Mouse (Mus musculus) limb, embryonic 14.5 days (tissue): ENCODE measurements around the gene Hip1r. TPM values are rescaled to one million over a fixed set of nuclear protein-coding genes. Genes with fewer than 3 reads are reported as not detected.
A peak's percentile ranks its signal among the peaks of the same experiment; 100 is the strongest.

Experiments
- ATAC-seq: fragments of 200-750 bp; cut with Nextera tagmentation; 2 replicates; pipeline ENCODE4 v1.8.0; 2017; ENCODE audit warnings: low read depth, moderate number of reproducible peaks, moderate TSS enrichment; ENCODE audit not compliant: low FRiP score
- DNase-seq: peaks from one replicate; pipeline ENCODE4 v3.0.0-alpha.2; 2015; ENCODE audit warnings: low spot score
- H3K27ac ChIP-seq: fragments of 300-500 bp; sonication (generic); replicated peaks from 2 replicates; pipeline ENCODE4 v1.5.1; 2014; ENCODE audit warnings: low read depth, mild to moderate bottlenecking, low read length, moderate library complexity, mixed read lengths
- H3K27me3 ChIP-seq: fragments of 300-500 bp; sonication (generic); 2 replicates; pipeline ENCODE4 v1.6.1; 2014; ENCODE audit warnings: low read length, mixed read lengths; ENCODE audit not compliant: control insufficient read depth, insufficient read depth
- H3K36me3 ChIP-seq: fragments of 300-500 bp; sonication (generic); 2 replicates; pipeline ENCODE4 v1.6.1; 2014; ENCODE audit warnings: mild to moderate bottlenecking, low read length, moderate library complexity, mixed read lengths; ENCODE audit not compliant: control insufficient read depth, insufficient read depth
- H3K4me1 ChIP-seq: fragments of 300-500 bp; sonication (generic); 2 replicates; pipeline ENCODE4 v1.6.1; 2014; ENCODE audit warnings: antibody characterized with exemption, low read length, mixed read lengths; ENCODE audit not compliant: control insufficient read depth, insufficient read depth
- H3K4me2 ChIP-seq: fragments of 300-500 bp; sonication (generic); replicated peaks from 2 replicates; pipeline ENCODE4 v1.6.1; 2014; ENCODE audit warnings: low read depth, mild to moderate bottlenecking, low read length, moderate library complexity; ENCODE audit not compliant: severe bottlenecking
- H3K4me3 ChIP-seq: fragments of 300-500 bp; sonication (generic); replicated peaks from 2 replicates; pipeline ENCODE4 v1.5.1; 2014; ENCODE audit warnings: low read length
- H3K9ac ChIP-seq: fragments of 300-500 bp; sonication (generic); 2 replicates; pipeline ENCODE4 v1.6.1; 2014; ENCODE audit warnings: mild to moderate bottlenecking, low read depth, low read length, moderate library complexity; ENCODE audit not compliant: severe bottlenecking
- H3K9me3 ChIP-seq: fragments of 300-500 bp; sonication (generic); 2 replicates; pipeline ENCODE4 v1.6.1; 2016; ENCODE audit warnings: low read length; ENCODE audit not compliant: control insufficient read depth
- POLR2A ChIP-seq: fragments of 200-500 bp; IDR thresholded peaks from 2 replicates; pipeline ENCODE4 v1.8.0; 2012; ENCODE audit warnings: inconsistent platforms, mild to moderate bottlenecking, moderate library complexity, borderline replicate concordance; ENCODE audit not compliant: insufficient read depth, insufficient read length; ENCODE audit errors: extremely low read depth
- WGBS: fragments of 180-500 bp; shearing (Covaris S2); extraction: QIAGEN DNeasy Blood & Tissue Kit; methylation state at CpG from one replicate; pipeline ENCODE4 v1.1.7; 2014; 5-methylcytosine and 5-hydroxymethylcytosine counted together
- polyA plus RNA-seq, 2 experiments: library from polyadenylated mRNA; depleted of rRNA in 1 of 2; stranded (reverse) in 1 of 2; unstranded in 1 of 2; fragments of >200 nt; fragmentation: Nextera tagmentation in 1 of 2; extraction: Ambion mirVana in 1 of 2; gene quantifications; 2 replicates each; pipeline versions ENCODE4 v1.2.1 to v1.2.3; 2012 to 2014

The Hip1r gene
- polyA plus RNA-seq, 2 experiments, result 9.9 to 10.6 TPM

GRCm38 (mm10) chr5:124019348-124020216, 46.2 kb downstream of the Hip1r start:
- TF ChIP-seq POLR2A, result no peak
- ATAC-seq (no peak), DNase-seq (peak; percentile 35)
- Histone ChIP-seq H3K4me1 (peaks cover 19% of the 10 kb centered on the region), H3K9ac (no peak overlapping the region), H3K9me3 (no peaks in the 10 kb centered on the region), H3K27me3 (no peaks in the 10 kb centered on the region), H3K36me3 (peaks cover 3% of the 10 kb centered on the region; the same call in 1 of the 2 replicates), H3K4me3 (no peak overlapping the region), H3K27ac (no peak overlapping the region), H3K4me2 (no peak overlapping the region)
- WGBS, result 74% methylated on average over 12 of the region's 12 CpGs

- no peak overlapping the region for H3K4me3 ChIP-seq
- DNase-seq (no peak), ATAC-seq (no peak)
- peaks cover 20% of the 10 kb centered on the region for H3K4me1 ChIP-seq
- H3K27ac ChIP-seq, result no peak overlapping the region
- H3K9me3 ChIP-seq, result no peaks in the 10 kb centered on the region
- H3K36me3 ChIP-seq, result peaks cover 4% of the 10 kb centered on the region; the same call in 1 of the 2 replicates
- WGBS, result 89% methylated on average over 11 of the region's 11 CpGs
- no peak for TF ChIP-seq POLR2A
- no peaks in the 10 kb centered on the region for H3K27me3 ChIP-seq
- H3K9ac ChIP-seq, result no peak overlapping the region
- H3K4me2 ChIP-seq, result no peak overlapping the region
These were observed 47.7 kb downstream of the Hip1r start for GRCm38 (mm10) chr5:124021148-124021547.

GRCm38 (mm10) chr5:124021701-124022100, 48.3 kb downstream of the Hip1r start:
- no peak for ATAC-seq
- Histone ChIP-seq H3K27me3 (no peaks in the 10 kb centered on the region), H3K4me3 (no peak overlapping the region), H3K4me1 (peaks cover 26% of the 10 kb centered on the region), H3K27ac (no peak overlapping the region), H3K9ac (no peak overlapping the region), H3K4me2 (no peak overlapping the region), H3K36me3 (peaks cover 10% of the 10 kb centered on the region; the same call in 1 of the 2 replicates), H3K9me3 (no peaks in the 10 kb centered on the region)
- no peak for DNase-seq
- WGBS, result 85% methylated on average over 11 of the region's 11 CpGs
- TF ChIP-seq POLR2A, result no peak

GRCm38 (mm10) chr5:124022365-124022764, 48.9 kb downstream of the Hip1r start:
- Histone ChIP-seq H3K4me1 (peaks cover 27% of the 10 kb centered on the region), H3K4me3 (no peak overlapping the region), H3K27ac (no peak overlapping the region), H3K9me3 (no peaks in the 10 kb centered on the region), H3K4me2 (no peak overlapping the region), H3K27me3 (no peaks in the 10 kb centered on the region), H3K36me3 (peaks cover 11% of the 10 kb centered on the region; the same call in 1 of the 2 replicates), H3K9ac (no peak overlapping the region)
- no peak for ATAC-seq
- 77% methylated on average over 7 of the region's 7 CpGs for WGBS
- DNase-seq, result no peak
- TF ChIP-seq POLR2A, result no peak

- H3K36me3 ChIP-seq, result peaks cover 11% of the 10 kb centered on the region; the same call in 1 of the 2 replicates
These were observed 51.2 kb downstream of the Hip1r start for GRCm38 (mm10) chr5:124024677-124025076.

More at GRCm38 (mm10) chr5:124024677-124025076, 51.2 kb downstream of the Hip1r start:
- 86% methylated on average over 6 of the region's 6 CpGs for WGBS
- Histone ChIP-seq H3K9me3 (no peaks in the 10 kb centered on the region), H3K27ac (no peak overlapping the region), H3K27me3 (no peaks in the 10 kb centered on the region), H3K9ac (no peak overlapping the region), H3K4me3 (no peak overlapping the region), H3K4me1 (peaks cover 29% of the 10 kb centered on the region), H3K4me2 (no peak overlapping the region)
- DNase-seq (no peak), ATAC-seq (no peak)
- no peak for TF ChIP-seq POLR2A
